Mouse (Mus musculus): ENCODE measurements around the gene Asic2. TPM values are rescaled to one million over a fixed set of nuclear protein-coding genes. Genes with fewer than 3 reads are reported as not detected.

Asic2 gene
- polyA plus RNA-seq, 1 experiment, result 2.3 TPM

GRCm38 (mm10) chr11:80853014-80853413 lies 1115.2 kb downstream of the Asic2 start:
- DNase-seq (ENCODE audit: low read depth), result no peak

GRCm38 (mm10) chr11:80851859-80852258 lies 1116.4 kb downstream of the Asic2 start:
- DNase-seq (ENCODE audit: low read depth), result no peak

GRCm38 (mm10) chr11:80848131-80848530 lies 1120.1 kb downstream of the Asic2 start:
- DNase-seq (ENCODE audit: low read depth), result no peak

GRCm38 (mm10) chr11:80846115-80846514 lies 1122.1 kb downstream of the Asic2 start:
- DNase-seq (ENCODE audit: low read depth), result peak; percentile 14

GRCm38 (mm10) chr11:80845486-80845885 lies 1122.8 kb downstream of the Asic2 start:
- no peak for DNase-seq (ENCODE audit: low read depth)

- no peak for DNase-seq (ENCODE audit: low read depth)
These were observed 1124.8 kb downstream of the Asic2 start for GRCm38 (mm10) chr11:80843435-80843834.

- no peak for DNase-seq (ENCODE audit: low read depth)
These were observed 1129.5 kb downstream of the Asic2 start for GRCm38 (mm10) chr11:80838724-80839123.

- DNase-seq (ENCODE audit: low read depth), result no peak
These were observed 1132.4 kb downstream of the Asic2 start for GRCm38 (mm10) chr11:80835841-80836240.

GRCm38 (mm10) chr11:80835395-80835794 lies 1132.9 kb downstream of the Asic2 start:
- no peak for DNase-seq (ENCODE audit: low read depth)

Other genes starting within 250 kb of the Asic2 start
- 0.08 TPM in 1 of 2 replicates, not detected in the other for gene 5530401A14Rik, start 107.8 kb downstream of the Asic2 start, polyA plus RNA-seq (2012; rRNA removed)
- 3.8 and 31.9 TPM in 2 replicates for gene Ccl2, start 67.1 kb upstream of the Asic2 start, polyA plus RNA-seq (2012; rRNA removed)
- gene Gm17268, start 70.1 kb upstream of the Asic2 start, polyA plus RNA-seq (2012; rRNA removed), result not detected in 2 replicates
- gene Ccl7, start 77.3 kb upstream of the Asic2 start, polyA plus RNA-seq (2012; rRNA removed), result 1.2 and 7.8 TPM in 2 replicates
- gene Ccl11, start 89.4 kb upstream of the Asic2 start, polyA plus RNA-seq (2012; rRNA removed), result 20.1 and 29.9 TPM in 2 replicates
- gene Ccl12, start 133.4 kb upstream of the Asic2 start, polyA plus RNA-seq (2012; rRNA removed), result 6.5 and 18.0 TPM in 2 replicates
- 8.0 and 26.7 TPM in 2 replicates for gene Ccl8, start 146.7 kb upstream of the Asic2 start, polyA plus RNA-seq (2012; rRNA removed)